Mouse (Mus musculus) liver, embryonic 14.5 days (tissue): ENCODE results near the gene Ncf1.

ENCODE experiments used
- CTCF ChIP-seq: IDR thresholded peaks from 2 replicates; pipeline ENCODE4 v1.5.1; 2016; ENCODE audit warnings: antibody characterized with exemption, low read depth, control low read depth
- EP300 ChIP-seq: IDR thresholded peaks from 2 replicates; pipeline ENCODE4 v1.6.1; 2016; ENCODE audit warnings: antibody characterized with exemption, low read depth

DNA sequence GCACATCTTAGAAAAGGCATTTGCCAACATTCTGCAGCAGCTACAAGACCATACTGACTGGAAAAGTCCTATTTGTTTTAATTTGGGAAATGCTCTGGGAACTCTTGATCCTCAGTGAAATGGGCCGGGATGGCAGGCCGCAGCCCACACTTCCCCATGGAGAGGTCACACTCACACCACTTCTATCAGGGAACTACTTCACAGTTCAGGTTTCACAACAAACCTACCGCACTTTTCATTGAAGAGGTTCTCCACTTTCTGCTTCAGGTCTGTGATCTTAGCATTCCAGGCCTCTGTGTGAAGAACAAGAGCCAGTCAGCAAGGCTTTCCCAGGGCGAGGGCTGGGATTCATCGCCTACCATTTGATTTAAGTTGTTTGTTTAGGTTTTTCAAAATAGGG lies 15.5 kb upstream of the Ncf1 start:
- no peak for TF ChIP-seq EP300
- no peak for TF ChIP-seq CTCF
